Mouse (Mus musculus) heart, adult 11 months (tissue): ENCODE results near the gene Ffar1.
A peak's percentile ranks its signal among the peaks of the same experiment; 100 is the strongest.
"Not testable (repeated sequence)": the region's sequence is repeated elsewhere in the genome, so short reads cannot be mapped to it uniquely, and the experiment has no call there.

Experiments
- DNase-seq: peaks from one replicate; pipeline ENCODE4 v3.0.0; 2022

Gene Ffar1

DNA sequence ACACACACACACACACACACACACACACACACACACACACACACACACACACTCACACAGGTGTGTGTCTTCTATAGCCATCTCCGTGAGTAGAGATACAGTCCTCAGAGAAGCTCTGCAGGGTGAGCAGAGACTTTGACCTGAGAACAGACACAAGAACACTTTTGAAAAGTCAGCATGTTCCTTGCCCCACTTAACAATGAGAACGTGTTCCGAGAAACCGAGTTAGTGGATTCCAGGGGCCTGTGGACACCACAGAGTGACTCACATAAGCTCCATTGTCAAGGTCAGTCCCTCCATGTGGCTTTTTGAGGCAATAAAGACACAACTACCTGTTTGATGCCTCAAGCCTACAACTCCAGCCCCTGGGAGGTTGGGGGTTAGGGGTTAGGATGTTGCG lies 14.0 kb downstream of the Ffar1 start:
- DNase-seq, result no peak

GRCm38 (mm10) chr7:30846505-30847053 lies 14.8 kb downstream of the Ffar1 start:
- no peak for DNase-seq

GRCm38 (mm10) chr7:30844676-30845297 lies 16.6 kb downstream of the Ffar1 start:
- no peak for DNase-seq

GRCm38 (mm10) chr7:30842092-30842491 lies 19.3 kb downstream of the Ffar1 start:
- DNase-seq, result no peak

DNA sequence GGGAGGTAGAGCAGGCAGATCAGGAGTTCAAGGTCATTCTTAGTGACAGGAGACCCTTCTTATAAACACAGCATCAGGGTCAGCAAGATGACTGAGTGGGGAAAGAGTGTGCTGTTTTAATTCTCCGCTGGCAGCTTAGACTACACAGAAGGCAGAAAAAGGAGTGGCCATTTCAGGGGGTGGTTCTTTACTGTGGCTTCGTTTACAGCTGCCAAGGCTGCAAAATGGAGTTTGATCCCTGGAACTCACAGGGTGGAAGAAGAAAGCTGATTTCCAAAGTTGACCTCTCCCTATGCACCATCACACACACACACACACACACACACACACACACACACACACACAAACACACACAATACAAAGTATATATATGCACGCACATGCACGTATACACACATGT lies 20.0 kb downstream of the Ffar1 start:
- no peak for DNase-seq

- DNase-seq, result no peak
These were observed 21.1 kb downstream of the Ffar1 start for GRCm38 (mm10) chr7:30840306-30840705.

DNA sequence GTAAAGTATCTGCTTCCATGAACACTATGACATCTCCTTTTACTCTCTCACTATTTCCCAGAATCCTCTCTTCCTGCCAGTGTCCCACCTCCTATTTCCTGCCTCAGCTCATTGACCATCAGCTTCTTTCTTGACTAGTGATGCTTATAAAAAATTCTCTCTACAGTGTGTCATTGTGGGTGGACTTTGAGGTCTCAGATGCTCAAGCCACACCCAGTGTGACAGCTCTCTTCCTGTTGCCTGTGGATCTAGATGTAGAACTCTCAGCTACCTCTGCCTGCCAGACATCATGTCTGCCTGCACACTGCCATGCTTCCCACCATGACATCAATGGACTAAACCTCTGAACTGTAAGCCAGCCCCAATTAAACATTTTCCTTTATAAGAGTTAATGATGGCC lies 24.1 kb downstream of the Ffar1 start:
- DNase-seq, result no peak

DNA sequence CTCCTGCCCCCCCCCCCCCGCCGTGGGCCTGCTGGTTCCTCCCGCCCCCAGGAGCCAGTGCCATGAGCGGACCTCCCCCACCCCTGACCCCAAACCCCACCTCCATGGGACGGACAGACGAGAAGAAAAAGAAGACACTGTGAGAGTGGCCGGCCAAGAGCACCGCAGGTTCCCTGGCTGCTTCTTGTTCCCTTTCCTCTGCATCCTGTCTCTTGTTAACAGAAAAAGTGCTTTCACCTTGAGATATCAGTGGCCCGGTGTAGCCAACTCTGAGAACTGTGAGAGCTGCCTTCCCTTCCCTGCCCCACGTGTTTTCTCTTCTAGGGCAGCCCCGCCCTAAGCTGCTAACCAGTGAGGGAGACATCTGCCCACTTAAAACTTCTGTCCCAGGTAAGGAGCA lies 28.7 kb downstream of the Ffar1 start:
- DNase-seq, result not testable (repeated sequence)

DNA sequence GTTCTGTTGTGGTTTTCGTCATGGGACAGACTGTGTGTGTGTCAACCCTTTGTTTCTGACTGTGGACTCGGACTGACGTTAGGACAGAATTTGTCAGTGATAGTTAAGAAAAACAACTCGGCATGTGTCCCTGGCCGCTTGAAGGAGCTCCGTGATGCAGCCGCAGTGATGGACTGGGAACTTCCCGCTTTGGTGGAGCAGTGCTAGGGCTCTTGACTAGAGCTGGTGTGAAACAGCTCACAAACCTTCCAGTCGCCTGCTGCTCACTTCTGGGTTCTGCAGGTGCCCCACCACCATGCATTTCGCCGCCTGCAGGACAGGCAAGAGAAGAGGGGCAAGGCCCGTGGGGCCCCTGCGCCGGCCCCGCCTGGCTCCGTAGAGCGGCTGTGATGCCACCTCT lies 29.1 kb downstream of the Ffar1 start:
- DNase-seq, result no peak

DNA sequence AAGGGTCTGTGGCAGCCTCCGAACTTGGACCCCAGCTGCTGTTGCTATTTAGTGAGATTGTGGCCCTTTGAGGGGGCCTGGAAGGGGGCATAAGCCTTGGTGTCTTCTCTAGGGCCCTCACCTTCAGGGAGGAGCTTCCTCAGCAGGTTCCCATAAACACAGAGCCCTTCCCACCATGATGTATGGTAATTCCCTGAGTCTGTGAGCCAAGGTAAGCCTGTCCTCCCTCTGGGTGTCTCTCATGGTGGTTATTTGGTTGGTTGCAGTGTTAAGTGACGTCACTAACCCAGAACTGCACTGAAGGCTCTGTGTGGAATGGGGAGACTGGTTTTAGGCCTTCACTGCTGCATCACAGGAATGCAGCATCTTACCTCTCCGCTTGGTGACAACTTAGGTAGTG lies 31.9 kb downstream of the Ffar1 start:
- no peak for DNase-seq

- DNase-seq, result not testable (repeated sequence)
These were observed 32.5 kb downstream of the Ffar1 start for GRCm38 (mm10) chr7:30828871-30829270.

DNA sequence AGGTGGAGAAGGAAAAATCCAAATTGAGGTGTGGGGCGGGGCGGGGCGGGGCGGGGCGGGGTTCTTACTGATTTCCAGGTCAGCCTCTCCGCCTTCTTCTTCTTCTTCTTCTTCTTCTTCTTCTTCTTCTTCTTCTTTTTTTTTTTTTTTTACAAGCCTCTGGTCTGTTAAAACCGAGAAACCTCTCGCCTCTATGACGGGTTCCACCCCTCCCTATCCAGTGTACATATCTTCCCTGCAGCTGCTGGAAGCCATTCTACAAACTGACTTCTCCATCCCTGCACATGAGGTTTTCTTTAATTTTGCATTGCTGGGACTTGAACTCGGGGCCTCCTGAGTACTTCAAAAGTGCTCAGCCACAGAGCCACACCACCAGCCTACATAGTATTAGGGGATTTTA lies 34.7 kb downstream of the Ffar1 start:
- no peak for DNase-seq

DNA sequence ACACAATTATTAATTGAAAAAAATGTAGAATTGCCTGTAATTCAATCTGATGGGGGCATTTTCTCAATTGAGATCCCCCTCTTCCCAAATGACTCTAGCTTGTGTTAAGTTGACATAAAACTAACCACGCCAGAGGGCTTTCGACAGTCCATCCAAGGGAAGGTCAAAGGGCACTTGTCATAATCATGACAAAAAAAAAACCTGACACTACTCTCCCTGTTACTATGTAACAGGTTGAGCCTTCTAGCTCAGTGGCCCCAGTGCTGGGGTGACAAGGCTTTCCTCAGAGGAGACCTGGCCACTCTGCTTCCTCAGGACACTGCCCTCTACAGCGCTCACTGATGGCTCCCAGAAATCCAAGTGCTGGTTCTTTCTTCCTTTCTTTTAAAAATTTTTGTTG lies 37.1 kb downstream of the Ffar1 start:
- DNase-seq, result no peak

- DNase-seq, result peak; percentile 88
These were observed 37.7 kb downstream of the Ffar1 start, which contains the start of gene Ffar2 for GRCm38 (mm10) chr7:30823675-30824074. Ffar2 (minus strand) TSS chr7:30823775.

DNA sequence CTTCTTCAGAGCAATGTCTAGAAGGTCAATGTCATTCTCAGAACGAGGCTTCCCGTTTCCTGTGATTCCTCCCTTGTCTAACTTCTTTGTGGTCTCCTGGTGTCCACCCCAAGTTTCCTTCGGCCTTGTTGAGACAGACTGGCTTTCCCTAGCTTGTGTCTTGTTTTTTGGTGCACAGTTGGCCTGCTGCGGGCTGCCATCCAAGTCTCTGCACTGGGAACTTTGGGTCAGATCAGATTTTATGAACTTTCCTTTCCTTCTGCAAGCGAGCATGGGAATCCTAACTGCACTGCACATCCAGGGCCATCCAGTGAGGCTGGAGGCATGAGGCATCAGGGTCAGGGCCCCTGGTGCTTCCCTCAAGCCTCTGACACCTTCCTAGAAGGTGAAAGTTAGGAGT lies 39.8 kb downstream of the Ffar1 start:
- DNase-seq, result peak; percentile 92

- no peak for DNase-seq
These were observed 40.4 kb downstream of the Ffar1 start for GRCm38 (mm10) chr7:30820854-30821445.

DNA sequence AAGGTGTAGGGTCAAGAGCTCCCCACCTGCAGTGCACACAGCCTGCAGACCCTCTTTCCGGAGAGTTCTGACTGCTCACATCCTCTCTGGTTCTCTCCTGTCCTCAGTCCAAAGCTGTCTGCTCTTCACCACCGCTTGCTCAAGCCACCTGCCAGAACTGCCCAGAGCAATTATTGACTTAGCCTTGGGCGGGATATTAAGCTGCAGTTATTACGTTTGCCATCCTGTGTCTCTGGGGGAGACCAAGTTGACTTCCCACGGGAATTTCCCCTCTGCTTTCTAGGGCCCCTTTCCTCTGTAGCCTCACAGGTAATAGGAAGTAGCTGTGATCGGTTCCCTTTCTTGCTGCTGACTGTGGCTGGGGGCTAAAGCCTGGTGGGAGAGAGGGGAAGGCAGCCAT lies 41.2 kb downstream of the Ffar1 start:
- DNase-seq, result no peak

- peak; percentile 75 for DNase-seq
These were observed 49.0 kb downstream of the Ffar1 start for GRCm38 (mm10) chr7:30812291-30812807.

DNA sequence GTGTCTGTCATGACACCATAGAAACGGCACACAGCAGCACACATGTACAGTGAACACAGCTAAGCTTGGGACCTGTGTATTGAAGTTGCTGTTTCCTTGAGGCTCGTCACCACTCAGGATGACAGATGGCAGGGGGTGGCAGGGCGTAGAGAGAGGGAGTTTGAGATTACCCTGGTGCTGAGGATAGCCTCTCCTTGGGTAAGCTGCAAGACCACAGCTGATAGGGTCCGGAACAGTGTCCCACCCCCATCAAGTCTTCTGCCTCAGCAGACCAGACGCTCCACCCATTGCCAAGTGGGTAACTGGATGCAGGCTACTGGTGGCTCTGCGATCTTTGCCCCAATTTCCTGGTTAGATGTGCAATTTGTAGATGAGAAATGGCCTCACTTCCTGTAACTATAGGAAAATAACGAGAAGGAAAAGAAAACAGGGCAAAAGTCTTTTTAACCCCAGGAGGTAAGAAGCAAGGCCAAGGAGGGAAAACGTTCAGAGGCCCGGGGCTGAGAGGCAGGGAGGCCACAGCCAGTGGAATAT lies 49.5 kb downstream of the Ffar1 start:
- DNase-seq, result no peak

GRCm38 (mm10) chr7:30810319-30810718 lies 51.0 kb downstream of the Ffar1 start:
- no peak for DNase-seq
